Mouse (Mus musculus) neural tube, postnatal 0 days (tissue): ENCODE measurements around the gene 4933436I01Rik. TPM values are rescaled to one million over a fixed set of nuclear protein-coding genes. Genes with fewer than 3 reads are reported as not detected.

Source experiments
- polyA plus RNA-seq: library from polyadenylated mRNA; unstranded; fragments of >200 nt; fragmentation: Nextera tagmentation; extraction: Ambion mirVana; gene quantifications from 2 replicates; pipeline ENCODE4 v1.2.1, GENCODE M21; 2015

Gene 4933436I01Rik
- not detected in 2 replicates for polyA plus RNA-seq

DNA sequence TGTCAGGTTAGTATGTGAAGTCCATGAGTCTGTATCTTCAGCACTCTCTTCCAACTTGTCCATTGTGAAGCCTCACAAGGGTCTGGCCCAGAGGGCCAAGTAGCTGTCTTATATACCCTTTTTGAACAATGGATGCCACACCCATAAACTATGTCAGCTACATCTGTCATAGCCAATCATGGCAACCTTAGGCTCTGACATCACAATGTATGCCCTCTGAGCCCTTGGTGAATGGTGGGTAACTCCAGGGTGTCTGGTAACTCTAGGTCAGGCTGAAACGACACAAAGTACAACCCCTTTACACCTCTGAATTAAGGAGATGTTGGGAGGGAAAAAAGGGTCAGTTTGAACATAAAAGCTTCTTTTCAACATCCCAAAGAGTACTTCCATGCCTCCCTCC, at the start of gene 4933436I01Rik:
Gene 4933436I01Rik, minus strand, starts transcription at position 101 of the 400 bp plus-strand sequence.

Other genes with a start within 250 kb of the 4933436I01Rik start
- gene Gm1140, start 227.9 kb downstream of the 4933436I01Rik start, polyA plus RNA-seq, result not detected in 2 replicates
- not detected in 2 replicates for gene Gm14692, start 225.8 kb downstream of the 4933436I01Rik start, polyA plus RNA-seq